Mouse (Mus musculus) limb, embryonic 13.5 days (tissue): ENCODE measurements at regions not wholly inside any gene's neighbourhood (a gene's known extent, or its start where the extent isn't known, plus 50 kb on each side); places are given as distances from the start of the nearest gene placed in this dataset.

ENCODE experiments used
- ATAC-seq: fragments of 200-750 bp; cut with Nextera tagmentation; 2 replicates; pipeline ENCODE4 v1.8.0; 2017; ENCODE audit warnings: low read depth, moderate number of reproducible peaks, moderate TSS enrichment; ENCODE audit not compliant: low FRiP score
- H3K27ac ChIP-seq: fragments of 300-500 bp; sonication (generic); 2 replicates; pipeline ENCODE4 v1.5.1; 2015; ENCODE audit warnings: inconsistent platforms, mild to moderate bottlenecking, moderate library complexity
- H3K27me3 ChIP-seq: fragments of 300-500 bp; sonication (generic); 2 replicates; pipeline ENCODE4 v1.6.1; 2015; ENCODE audit warnings: mild to moderate bottlenecking, inconsistent platforms
- H3K36me3 ChIP-seq: fragments of 300-500 bp; sonication (generic); 2 replicates; pipeline ENCODE4 v1.6.1; 2015; ENCODE audit warnings: inconsistent platforms, mild to moderate bottlenecking, moderate library complexity
- H3K4me1 ChIP-seq: fragments of 300-500 bp; sonication (generic); 2 replicates; pipeline ENCODE4 v1.6.1; 2015; ENCODE audit warnings: inconsistent platforms
- H3K4me2 ChIP-seq: fragments of 300-500 bp; sonication (generic); replicated peaks from 2 replicates; pipeline ENCODE4 v1.6.1; 2015; ENCODE audit warnings: inconsistent platforms, mild to moderate bottlenecking, moderate library complexity
- H3K4me3 ChIP-seq: fragments of 300-500 bp; sonication (generic); 2 replicates; pipeline ENCODE4 v1.5.1; 2015; ENCODE audit warnings: moderate library complexity, mild to moderate bottlenecking, inconsistent platforms
- H3K9ac ChIP-seq: fragments of 300-500 bp; sonication (generic); 2 replicates; pipeline ENCODE4 v1.6.1; 2015; ENCODE audit warnings: mild to moderate bottlenecking, inconsistent platforms
- H3K9me3 ChIP-seq: fragments of 300-500 bp; sonication (generic); 2 replicates; pipeline ENCODE4 v1.6.1; 2016; ENCODE audit warnings: inconsistent platforms
- WGBS: fragments of 180-500 bp; shearing (Covaris S2); methylation state at CpG from one replicate; pipeline ENCODE4 v1.1.7; 2015; 5-methylcytosine and 5-hydroxymethylcytosine counted together

GRCm38 (mm10) chr8:6648083-6648482 lies 1542.9 kb upstream of the Slc10a2 start:
- Histone ChIP-seq H3K9me3 (no peaks in the 10 kb centered on the region), H3K4me3 (no peak overlapping the region), H3K4me1 (no peaks in the 10 kb centered on the region), H3K4me2 (no peak overlapping the region), H3K27ac (no peak overlapping the region), H3K9ac (no peak overlapping the region), H3K36me3 (no peaks in the 10 kb centered on the region), H3K27me3 (no peaks in the 10 kb centered on the region)
- no peak for ATAC-seq

- no peak for ATAC-seq
- WGBS, result 84% methylated on average over 5 of the region's 5 CpGs
- Histone ChIP-seq H3K36me3 (no peaks in the 10 kb centered on the region), H3K4me3 (no peak overlapping the region), H3K9me3 (no peaks in the 10 kb centered on the region), H3K27ac (no peak overlapping the region), H3K4me2 (no peak overlapping the region), H3K9ac (no peak overlapping the region), H3K4me1 (no peaks in the 10 kb centered on the region), H3K27me3 (no peaks in the 10 kb centered on the region)
These were observed 1540.3 kb upstream of the Slc10a2 start for GRCm38 (mm10) chr8:6645287-6645957.

GRCm38 (mm10) chr8:6644396-6644795 lies 1539.2 kb upstream of the Slc10a2 start:
- whole genome bisulfite sequencing, result 90% methylated on average over 2 of the region's 2 CpGs
- Histone ChIP-seq H3K27me3 (no peaks in the 10 kb centered on the region), H3K4me2 (no peak overlapping the region), H3K4me3 (no peak overlapping the region), H3K4me1 (no peaks in the 10 kb centered on the region), H3K9ac (no peak overlapping the region), H3K27ac (no peak overlapping the region), H3K36me3 (no peaks in the 10 kb centered on the region), H3K9me3 (no peaks in the 10 kb centered on the region)
- ATAC-seq, result no peak

GRCm38 (mm10) chr8:6627009-6627557 lies 1521.9 kb upstream of the Slc10a2 start:
- no peak overlapping the region for H3K27ac ChIP-seq

GRCm38 (mm10) chr8:6608891-6609290 lies 1503.7 kb upstream of the Slc10a2 start:
- H3K4me2 ChIP-seq, result no peak overlapping the region
- no peaks in the 10 kb centered on the region for H3K27me3 ChIP-seq
- WGBS, result 72% methylated on average over 2 of the region's 2 CpGs
- no peak for ATAC-seq
- H3K4me3 ChIP-seq, result no peak overlapping the region
- H3K9ac ChIP-seq, result no peak overlapping the region
- H3K36me3 ChIP-seq, result no peaks in the 10 kb centered on the region
- H3K27ac ChIP-seq, result no peak overlapping the region
- no peaks in the 10 kb centered on the region for H3K4me1 ChIP-seq
- no peaks in the 10 kb centered on the region for H3K9me3 ChIP-seq

More at GRCm38 (mm10) chr8:6627009-6627557, 1521.9 kb upstream of the Slc10a2 start:
- Histone ChIP-seq H3K9me3 (no peaks in the 10 kb centered on the region), H3K27me3 (no peaks in the 10 kb centered on the region), H3K4me3 (no peak overlapping the region), H3K4me2 (no peak overlapping the region), H3K36me3 (no peaks in the 10 kb centered on the region), H3K9ac (no peak overlapping the region), H3K4me1 (no peaks in the 10 kb centered on the region)
- 72% methylated on average over 8 of the region's 8 CpGs for WGBS
- no peak for ATAC-seq

GRCm38 (mm10) chr8:6606854-6607535 lies 1501.8 kb upstream of the Slc10a2 start:
- Histone ChIP-seq H3K4me3 (no peak overlapping the region), H3K27ac (no peak overlapping the region), H3K36me3 (no peaks in the 10 kb centered on the region), H3K9ac (no peak overlapping the region), H3K9me3 (no peaks in the 10 kb centered on the region), H3K4me1 (no peaks in the 10 kb centered on the region), H3K27me3 (no peaks in the 10 kb centered on the region), H3K4me2 (no peak overlapping the region)
- 40% methylated on average over 9 of the region's 9 CpGs for WGBS
- no peak for ATAC-seq

GRCm38 (mm10) chr8:6604232-6604804 lies 1499.2 kb upstream of the Slc10a2 start:
- WGBS, result 75% methylated on average over 5 of the region's 5 CpGs
- H3K9me3 ChIP-seq, result no peaks in the 10 kb centered on the region
- no peaks in the 10 kb centered on the region for H3K36me3 ChIP-seq
- no peaks in the 10 kb centered on the region for H3K27me3 ChIP-seq
- H3K27ac ChIP-seq, result no peak overlapping the region
- H3K4me1 ChIP-seq, result no peaks in the 10 kb centered on the region
- no peak overlapping the region for H3K4me3 ChIP-seq
- H3K4me2 ChIP-seq, result no peak overlapping the region
- no peak overlapping the region for H3K9ac ChIP-seq
- no peak for ATAC-seq

GRCm38 (mm10) chr8:6590146-6590545 lies 1485.0 kb upstream of the Slc10a2 start:
- H3K9ac ChIP-seq, result no peak overlapping the region
- no peaks in the 10 kb centered on the region for H3K27me3 ChIP-seq
- no peak overlapping the region for H3K4me2 ChIP-seq
- no peaks in the 10 kb centered on the region for H3K36me3 ChIP-seq
- no peak overlapping the region for H3K4me3 ChIP-seq
- no peaks in the 10 kb centered on the region for H3K4me1 ChIP-seq
- no peak for ATAC-seq
- no peak overlapping the region for H3K27ac ChIP-seq
- H3K9me3 ChIP-seq, result no peaks in the 10 kb centered on the region

GRCm38 (mm10) chr8:6583337-6584096 lies 1478.4 kb upstream of the Slc10a2 start:
- Histone ChIP-seq H3K9ac (no peak overlapping the region), H3K4me3 (no peak overlapping the region), H3K4me1 (no peaks in the 10 kb centered on the region), H3K27ac (no peak overlapping the region), H3K9me3 (no peaks in the 10 kb centered on the region), H3K36me3 (no peaks in the 10 kb centered on the region), H3K4me2 (no peak overlapping the region), H3K27me3 (no peaks in the 10 kb centered on the region)
- no peak for ATAC-seq
- 93% methylated on average over 6 of the region's 6 CpGs for WGBS

GRCm38 (mm10) chr8:6582732-6583131 lies 1477.6 kb upstream of the Slc10a2 start:
- no peaks in the 10 kb centered on the region for H3K9me3 ChIP-seq
- no peak overlapping the region for H3K27ac ChIP-seq

GRCm38 (mm10) chr8:6577868-6578634 lies 1472.9 kb upstream of the Slc10a2 start:
- WGBS, result 59% methylated on average over 4 of the region's 4 CpGs
- Histone ChIP-seq H3K27ac (no peak overlapping the region), H3K4me3 (no peak overlapping the region), H3K4me1 (no peaks in the 10 kb centered on the region), H3K9ac (no peak overlapping the region), H3K36me3 (no peaks in the 10 kb centered on the region), H3K4me2 (no peak overlapping the region), H3K27me3 (no peaks in the 10 kb centered on the region), H3K9me3 (no peaks in the 10 kb centered on the region)
- ATAC-seq, result no peak

More at GRCm38 (mm10) chr8:6582732-6583131, 1477.6 kb upstream of the Slc10a2 start:
- Histone ChIP-seq H3K27me3 (no peaks in the 10 kb centered on the region), H3K4me3 (no peak overlapping the region), H3K4me2 (no peak overlapping the region), H3K4me1 (no peaks in the 10 kb centered on the region), H3K9ac (no peak overlapping the region), H3K36me3 (no peaks in the 10 kb centered on the region)
- 95% methylated on average over 3 of the region's 3 CpGs for WGBS
- ATAC-seq, result no peak
